Mouse (Mus musculus): Measurements from ENCODE around the gene Zfp536.

Zfp536 gene

GRCm38 (mm10) chr7:37773312-37773702 is at the start of gene Zfp536:
TSS of gene Zfp536 (minus strand) at chr7:37773641.
- DNase-seq (ENCODE audit: low spot score in 2 of 2), result no peak

GRCm38 (mm10) chr7:37820670-37821301 is 47.3 kb upstream of the Zfp536 start:
- DNase-seq (ENCODE audit: low spot score in 2 of 2), result no peak

DNA sequence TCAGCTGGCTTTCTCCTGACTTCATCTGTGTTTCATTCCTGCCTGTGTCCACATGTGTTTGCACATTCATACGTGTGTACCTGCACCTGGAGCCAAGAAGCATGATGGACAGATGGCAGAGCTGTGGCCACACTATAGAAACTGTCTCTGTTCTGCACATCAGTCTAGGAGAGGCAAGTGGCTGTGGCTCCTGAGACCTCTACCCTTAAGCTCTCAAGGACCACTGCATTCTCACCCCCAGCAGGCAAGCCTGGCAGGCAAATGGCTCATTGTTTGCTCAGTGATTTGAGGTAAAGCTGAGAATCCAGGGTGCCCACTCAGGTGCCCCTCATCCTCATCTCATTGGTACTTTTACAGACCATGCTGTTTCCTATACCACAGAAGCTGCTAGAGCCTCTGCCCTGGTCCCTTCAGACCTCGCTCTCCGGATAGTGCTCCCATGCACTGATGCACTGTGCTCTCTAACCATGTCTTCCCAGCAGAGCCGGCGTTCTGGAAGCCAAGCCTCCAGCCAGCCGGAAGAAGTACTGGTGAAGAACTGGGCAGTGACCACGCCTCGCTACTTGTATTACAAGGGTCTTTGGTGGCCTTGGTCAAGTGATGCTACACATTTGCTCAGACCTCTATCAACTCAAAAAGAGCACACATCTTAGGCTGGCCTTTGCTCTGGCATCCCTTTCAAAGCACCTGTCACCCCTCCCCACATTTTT is 45.3 kb upstream of the Zfp536 start:
- no peak for DNase-seq (ENCODE audit: low spot score in 2 of 2)

DNA sequence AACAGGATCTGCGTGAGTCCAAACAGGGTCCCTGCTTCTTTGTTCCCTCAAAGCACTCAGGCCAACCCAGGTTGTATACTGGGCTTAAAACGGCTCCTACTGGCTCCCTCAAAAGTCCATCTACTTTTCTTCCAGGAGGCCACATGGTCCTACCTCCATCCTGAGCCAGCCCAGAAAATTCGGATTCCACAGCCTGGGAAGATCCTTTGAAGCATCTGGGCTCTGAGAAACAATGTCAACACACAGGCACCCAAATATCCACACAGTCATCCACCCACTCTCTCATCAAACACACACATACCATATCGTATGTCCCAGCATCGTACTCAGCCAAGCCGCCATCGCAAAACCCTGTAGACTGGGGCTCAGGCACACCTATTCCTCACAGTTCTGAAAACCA is 43.5 kb upstream of the Zfp536 start:
- no peak for DNase-seq (ENCODE audit: low spot score in 2 of 2)

- no peak for DNase-seq (ENCODE audit: low spot score in 2 of 2)
Measured at GRCm38 (mm10) chr7:37814844-37815406, 41.5 kb upstream of the Zfp536 start.

GRCm38 (mm10) chr7:37813676-37814075 is 40.2 kb upstream of the Zfp536 start:
- no peak for DNase-seq (ENCODE audit: low spot score in 2 of 2)

- DNase-seq (ENCODE audit: low spot score in 2 of 2), result no peak
Measured at GRCm38 (mm10) chr7:37809908-37810307, 36.5 kb upstream of the Zfp536 start.

- no peak for DNase-seq (ENCODE audit: low spot score in 2 of 2)
Measured at GRCm38 (mm10) chr7:37809001-37809400, 35.6 kb upstream of the Zfp536 start.

DNA sequence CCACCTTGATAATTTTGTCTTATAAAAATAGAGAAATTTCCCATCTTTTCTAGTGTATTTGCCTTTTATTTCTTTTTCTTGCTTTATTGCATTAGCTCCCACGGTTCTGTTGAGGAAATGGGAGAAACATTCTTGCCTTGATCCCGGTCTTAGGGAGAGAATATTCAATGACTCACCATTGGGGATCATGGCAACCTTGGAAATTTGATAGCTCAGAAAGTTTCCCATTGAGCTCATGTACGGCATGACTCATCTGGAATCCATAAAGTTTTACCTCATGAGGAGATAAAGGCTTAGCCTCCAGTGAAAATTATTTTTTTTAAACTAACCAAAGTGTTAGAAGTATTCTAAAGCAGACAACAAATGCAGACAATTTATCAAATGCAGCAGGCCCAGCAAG is 27.7 kb upstream of the Zfp536 start:
- no peak for DNase-seq (ENCODE audit: low spot score in 2 of 2)

- no peak for DNase-seq (ENCODE audit: low spot score in 2 of 2)
Measured at GRCm38 (mm10) chr7:37788721-37789120, 15.3 kb upstream of the Zfp536 start.

DNA sequence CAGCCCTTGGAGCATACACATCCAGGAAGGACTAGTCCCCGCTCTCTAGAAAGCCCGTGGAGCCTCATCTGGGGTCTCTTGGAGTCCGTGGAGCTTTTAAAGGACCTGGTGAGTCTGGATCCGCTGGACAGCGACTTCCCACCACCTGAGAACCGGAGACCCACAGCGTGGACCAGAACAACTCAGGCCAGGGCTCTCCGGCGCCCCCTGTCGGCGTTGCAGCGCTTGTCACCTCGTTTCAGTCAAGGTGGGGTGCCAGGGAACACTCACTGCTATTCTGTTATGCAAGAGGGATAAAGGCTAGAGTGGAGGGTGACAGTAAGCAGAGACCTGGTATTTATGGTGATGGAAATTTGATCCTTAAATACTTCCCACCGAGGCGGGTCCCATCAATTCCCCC is 2.1 kb upstream of the Zfp536 start:
- no peak for DNase-seq (ENCODE audit: low spot score in 2 of 2)

- DNase-seq (ENCODE audit: low spot score in 2 of 2), result no peak
Measured at GRCm38 (mm10) chr7:37774463-37774970, 1.1 kb upstream of the Zfp536 start.

- DNase-seq (ENCODE audit: low spot score in 2 of 2), result no peak
Measured at GRCm38 (mm10) chr7:37773906-37774305, 465 bp upstream of the Zfp536 start.

DNA sequence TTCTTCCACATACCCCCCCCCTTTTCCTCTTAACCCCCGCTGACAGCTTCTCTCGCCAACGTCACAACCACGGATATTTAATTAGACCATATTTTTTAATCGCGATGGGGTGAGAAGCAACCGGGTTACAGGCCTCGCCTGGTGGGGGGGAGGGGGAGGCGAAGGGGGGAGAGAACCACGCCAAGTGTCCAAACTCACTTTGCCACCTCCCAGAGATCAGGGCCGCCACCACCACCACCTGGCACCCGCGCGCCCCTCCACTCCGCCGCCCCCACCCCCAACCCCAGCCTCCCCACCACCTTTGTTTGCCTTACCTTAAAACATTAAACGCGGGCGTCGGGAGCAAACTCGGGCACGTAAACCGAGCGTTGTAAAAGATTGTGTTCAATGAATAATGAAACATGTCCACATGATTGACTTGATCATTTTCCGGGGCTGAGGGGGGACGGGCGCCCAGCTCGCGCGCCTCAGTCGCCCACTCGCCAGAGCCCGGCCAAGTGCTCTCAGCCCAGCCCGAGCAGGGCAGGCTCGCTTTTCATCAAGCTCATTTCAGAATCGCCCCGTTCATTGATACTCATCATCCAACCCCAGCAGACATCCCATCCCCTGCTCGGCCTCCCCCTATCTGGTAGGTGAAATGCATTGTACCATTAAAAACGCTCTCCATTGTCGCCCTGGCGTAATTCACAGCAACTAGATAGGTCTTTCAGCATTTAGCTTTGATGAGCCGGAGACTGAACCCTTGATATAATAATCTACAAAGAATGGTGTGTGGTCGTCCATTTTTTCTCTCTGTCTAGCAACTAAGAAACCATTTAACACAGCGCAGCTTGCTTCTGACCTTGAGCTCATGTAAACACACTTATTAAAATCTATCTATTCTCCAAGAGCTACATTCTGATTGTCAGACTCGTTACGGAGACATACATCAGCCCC is 797 bp downstream of the Zfp536 start:
- DNase-seq (ENCODE audit: low spot score in 2 of 2), result no peak

- DNase-seq (ENCODE audit: low spot score in 2 of 2), result no peak
Measured at GRCm38 (mm10) chr7:37771491-37772375, 1.7 kb downstream of the Zfp536 start.

GRCm38 (mm10) chr7:37770400-37771050 is 2.9 kb downstream of the Zfp536 start:
- DNase-seq (ENCODE audit: low spot score in 2 of 2), result no peak

- no peak for DNase-seq (ENCODE audit: low spot score in 2 of 2)
Measured at GRCm38 (mm10) chr7:37769526-37770399, 3.7 kb downstream of the Zfp536 start.

- no peak for DNase-seq (ENCODE audit: low spot score in 2 of 2)
Measured at GRCm38 (mm10) chr7:37769004-37769403, 4.4 kb downstream of the Zfp536 start.

DNA sequence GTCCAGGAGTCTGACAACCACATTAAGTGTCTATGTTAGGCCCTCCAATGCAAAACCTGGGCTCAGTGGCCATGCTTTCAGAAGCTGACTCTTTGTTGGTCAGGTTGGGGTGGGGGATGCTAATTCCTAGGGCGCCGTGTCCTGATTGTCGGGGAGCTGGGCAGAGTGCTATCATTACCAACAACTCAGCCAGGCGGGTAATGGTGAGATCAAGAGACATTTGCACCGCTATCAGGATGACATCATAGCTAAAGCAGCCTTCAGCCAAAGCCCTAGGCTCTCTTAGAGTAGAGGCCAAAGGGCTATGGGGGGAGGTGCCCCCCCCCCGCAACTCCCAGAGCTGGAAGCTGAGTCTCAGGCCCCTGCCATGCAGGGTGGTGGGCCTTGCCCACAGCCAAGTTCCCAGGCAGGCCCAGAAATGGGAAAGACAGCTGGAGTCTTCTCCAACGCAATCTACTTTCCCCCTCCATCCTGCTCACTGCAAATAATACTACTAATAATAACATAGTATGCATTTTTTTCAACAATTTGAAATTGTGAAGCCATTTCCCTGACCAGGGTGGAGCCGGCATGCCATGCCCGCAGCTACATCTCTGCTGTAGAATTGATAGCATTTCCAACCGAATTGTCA is 5.0 kb downstream of the Zfp536 start:
- no peak for DNase-seq (ENCODE audit: low spot score in 2 of 2)
